Mouse (Mus musculus) fibroblast of lung, adult 2 months (primary cell): ENCODE results near the gene Afap1l2.
A peak's percentile ranks its signal among the peaks of the same experiment; 100 is the strongest.

ENCODE experiments used
- DNase-seq: peaks from one replicate; pipeline ENCODE4 v3.0.0-alpha.2; 2011; ENCODE audit warnings: low read depth

The Afap1l2 gene

GRCm38 (mm10) chr19:57007291-57007690 is 737 bp downstream of the Afap1l2 start:
- DNase-seq = no peak

- no peak for DNase-seq
These were observed 1.2 kb downstream of the Afap1l2 start for GRCm38 (mm10) chr19:57006841-57007240.

- no peak for DNase-seq
These were observed 3.0 kb downstream of the Afap1l2 start for GRCm38 (mm10) chr19:57005062-57005461.

- no peak for DNase-seq
These were observed 4.6 kb downstream of the Afap1l2 start for GRCm38 (mm10) chr19:57003460-57003810.

- no peak for DNase-seq
These were observed 5.1 kb downstream of the Afap1l2 start for GRCm38 (mm10) chr19:57002741-57003459.

GRCm38 (mm10) chr19:57001926-57002325 is 6.1 kb downstream of the Afap1l2 start:
- no peak for DNase-seq

- DNase-seq = no peak
These were observed 7.4 kb downstream of the Afap1l2 start for GRCm38 (mm10) chr19:57000592-57000991.

GRCm38 (mm10) chr19:56999781-57000180 is 8.2 kb downstream of the Afap1l2 start:
- DNase-seq = no peak

- DNase-seq = no peak
These were observed 9.1 kb downstream of the Afap1l2 start for GRCm38 (mm10) chr19:56998910-56999309.

GRCm38 (mm10) chr19:56998331-56998730 is 9.7 kb downstream of the Afap1l2 start:
- DNase-seq = no peak

- DNase-seq = peak; percentile 89
These were observed 10.8 kb downstream of the Afap1l2 start for GRCm38 (mm10) chr19:56997164-56997599.

GRCm38 (mm10) chr19:56995441-56995840 is 12.6 kb downstream of the Afap1l2 start:
- no peak for DNase-seq

- DNase-seq = no peak
These were observed 13.4 kb downstream of the Afap1l2 start for GRCm38 (mm10) chr19:56994653-56995052.

GRCm38 (mm10) chr19:56993763-56994162 is 14.3 kb downstream of the Afap1l2 start:
- no peak for DNase-seq

- no peak for DNase-seq
These were observed 15.0 kb downstream of the Afap1l2 start for GRCm38 (mm10) chr19:56992978-56993545.

GRCm38 (mm10) chr19:56990367-56991111 is 17.5 kb downstream of the Afap1l2 start:
- peak; percentile 90 for DNase-seq

- DNase-seq = no peak
These were observed 18.9 kb downstream of the Afap1l2 start for GRCm38 (mm10) chr19:56989171-56989570.

GRCm38 (mm10) chr19:56984229-56984628 is 23.8 kb downstream of the Afap1l2 start:
- no peak for DNase-seq

GRCm38 (mm10) chr19:56983757-56984156 is 24.3 kb downstream of the Afap1l2 start:
- no peak for DNase-seq

- DNase-seq = no peak
These were observed 26.3 kb downstream of the Afap1l2 start for GRCm38 (mm10) chr19:56981760-56982159.

- DNase-seq = no peak
These were observed 27.2 kb downstream of the Afap1l2 start for GRCm38 (mm10) chr19:56980803-56981202.

GRCm38 (mm10) chr19:56976962-56977948 is 30.8 kb downstream of the Afap1l2 start:
- peak; percentile 99 for DNase-seq
